Mouse (Mus musculus): Measurements from ENCODE around the gene Rfxap. TPM values are rescaled to one million over a fixed set of nuclear protein-coding genes. Genes with fewer than 3 reads are reported as not detected.

Rfxap gene
- polyA plus RNA-seq, 1 experiment: 16.7 TPM

DNA sequence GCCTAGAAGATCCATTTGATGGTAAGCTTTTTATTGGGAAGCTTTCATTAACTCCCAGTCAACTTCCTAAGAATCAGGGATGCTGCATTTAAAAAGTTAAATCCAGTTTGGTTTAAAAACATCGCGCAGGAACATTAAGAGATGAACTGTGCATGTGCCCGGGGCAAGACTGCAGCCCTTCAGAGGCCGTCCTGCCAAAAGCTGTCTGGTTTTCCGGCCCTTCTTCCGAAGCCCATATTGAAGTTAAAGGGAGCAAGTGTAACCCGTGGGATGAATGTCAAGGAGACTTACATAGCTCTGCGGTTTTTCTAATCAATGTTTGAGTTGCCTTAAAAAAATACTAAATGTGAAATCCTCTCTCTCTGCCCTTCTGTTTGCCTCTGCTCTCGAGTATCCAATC lies 48.4 kb downstream of the Rfxap start:
- Histone ChIP-seq H3K27me3 (replicated peaks; ENCODE audit: control insufficient read depth, insufficient read depth, low read length) (no peaks in the 10 kb centered on the region), H3K27ac (ENCODE audit: insufficient read depth, low read depth, low read length) (no peak overlapping the region), H3K36me3 (ENCODE audit: control insufficient read depth, insufficient read depth, low read length) (no peaks in the 10 kb centered on the region), H3K4me1 (ENCODE audit: control insufficient read depth, insufficient read depth, low read length) (no peaks in the 10 kb centered on the region), H3K4me3 (ENCODE audit: insufficient read depth, low read depth, low read length) (no peak overlapping the region)
- no peak for DNase-seq
- TF ChIP-seq POLR2A (IDR thresholded peaks at IDR 0.05; ENCODE audit: low read depth, low read length) (no peak), CTCF (conservative IDR thresholded peaks at IDR 0.05; ENCODE audit: insufficient read depth, insufficient read length, low read depth, low read length) (no peak)
- WGBS: 82% methylated on average over 9 of the region's 9 CpGs

GRCm38 (mm10) chr3:54757446-54757845 lies 50.1 kb downstream of the Rfxap start:
- H3K27me3 ChIP-seq (replicated peaks; ENCODE audit: control insufficient read depth, insufficient read depth, low read length): no peaks in the 10 kb centered on the region
- no peak for DNase-seq
- TF ChIP-seq CTCF (conservative IDR thresholded peaks at IDR 0.05; ENCODE audit: insufficient read depth, insufficient read length, low read depth, low read length): no peak
- TF ChIP-seq POLR2A (IDR thresholded peaks at IDR 0.05; ENCODE audit: low read depth, low read length): no peak
- no peaks in the 10 kb centered on the region for H3K36me3 ChIP-seq (ENCODE audit: control insufficient read depth, insufficient read depth, low read length)
- 90% methylated on average over 8 of the region's 8 CpGs for WGBS
- H3K4me3 ChIP-seq (ENCODE audit: insufficient read depth, low read depth, low read length): no peak overlapping the region
- no peak overlapping the region for H3K27ac ChIP-seq (ENCODE audit: insufficient read depth, low read depth, low read length)
- H3K4me1 ChIP-seq (ENCODE audit: control insufficient read depth, insufficient read depth, low read length): no peaks in the 10 kb centered on the region

GRCm38 (mm10) chr3:54756058-54756457 lies 51.5 kb downstream of the Rfxap start:
- Histone ChIP-seq H3K4me3 (ENCODE audit: insufficient read depth, low read depth, low read length) (peak overlapping the region; percentile 70), H3K36me3 (ENCODE audit: control insufficient read depth, insufficient read depth, low read length) (no peaks in the 10 kb centered on the region), H3K27ac (ENCODE audit: insufficient read depth, low read depth, low read length) (no peak overlapping the region), H3K4me1 (ENCODE audit: control insufficient read depth, insufficient read depth, low read length) (no peaks in the 10 kb centered on the region), H3K27me3 (replicated peaks; ENCODE audit: control insufficient read depth, insufficient read depth, low read length) (no peaks in the 10 kb centered on the region)
- TF ChIP-seq POLR2A (IDR thresholded peaks at IDR 0.05; ENCODE audit: low read depth, low read length) (no peak), CTCF (conservative IDR thresholded peaks at IDR 0.05; ENCODE audit: insufficient read depth, insufficient read length, low read depth, low read length) (no peak)
- 8% methylated on average over 11 of the region's 11 CpGs for WGBS
- peak; percentile 38 for DNase-seq

DNA sequence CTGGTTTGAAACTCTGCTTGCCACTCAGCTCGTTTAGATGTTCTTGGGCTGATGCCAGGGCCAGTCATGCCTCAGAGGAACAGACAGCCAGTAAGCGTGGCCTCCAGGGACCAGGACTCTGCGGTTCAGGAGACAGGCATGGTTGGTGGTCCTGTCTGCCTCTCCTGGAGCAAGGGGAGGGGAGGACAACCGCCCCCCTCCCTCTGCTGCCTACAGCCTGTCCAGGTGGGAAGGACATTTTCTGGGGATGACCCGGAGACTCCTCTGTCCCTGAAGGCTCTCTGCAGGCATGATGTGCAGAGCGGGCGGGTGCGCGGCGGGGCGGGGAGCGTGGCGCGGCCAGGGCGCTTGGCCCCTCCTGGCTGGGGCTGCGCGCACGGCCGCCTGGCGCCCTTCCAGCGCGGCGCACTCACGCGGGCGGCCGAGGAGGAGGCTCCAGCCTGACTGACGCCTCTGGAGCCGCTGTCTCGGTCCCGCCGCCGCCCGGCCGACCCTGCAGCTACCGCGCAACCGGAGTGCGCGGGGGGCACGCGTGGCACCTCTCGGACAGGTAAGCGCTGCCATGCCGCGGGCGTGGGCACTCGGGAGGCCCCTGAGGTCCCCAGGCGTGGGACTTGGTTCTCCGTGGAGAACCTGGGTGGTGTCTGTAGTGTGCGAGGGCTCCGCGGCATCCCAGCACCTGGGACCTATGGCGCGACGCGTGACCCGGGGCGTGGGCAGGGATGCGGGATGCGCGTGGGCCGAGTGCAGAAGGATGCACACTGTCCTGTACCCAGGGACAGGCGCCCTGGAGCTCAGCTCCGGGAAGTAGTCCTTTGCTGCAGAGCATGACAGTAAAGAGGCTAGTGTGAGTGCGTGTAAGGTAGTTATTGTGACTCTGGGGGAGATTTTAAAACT lies 52.2 kb downstream of the Rfxap start, which contains the start of gene Smad9:
TSS of gene Smad9 (plus strand) at position 438 of the 897 bp plus-strand sequence.
- no peak for TF ChIP-seq CTCF (conservative IDR thresholded peaks at IDR 0.05; ENCODE audit: insufficient read depth, insufficient read length, low read depth, low read length)
- TF ChIP-seq POLR2A (IDR thresholded peaks at IDR 0.05; ENCODE audit: low read depth, low read length): no peak
- Histone ChIP-seq H3K36me3 (ENCODE audit: control insufficient read depth, insufficient read depth, low read length) (no peaks in the 10 kb centered on the region), H3K4me3 (ENCODE audit: insufficient read depth, low read depth, low read length) (peak within 1 kb of the TSS; percentile 70), H3K27me3 (replicated peaks; ENCODE audit: control insufficient read depth, insufficient read depth, low read length) (no peaks in the 10 kb centered on the region), H3K4me1 (ENCODE audit: control insufficient read depth, insufficient read depth, low read length) (no peaks in the 10 kb centered on the region), H3K27ac (ENCODE audit: insufficient read depth, low read depth, low read length) (no peak within 1 kb of the TSS)
- peak; percentile 69 for DNase-seq
- 1% methylated on average over 63 of the region's 66 CpGs for WGBS

DNA sequence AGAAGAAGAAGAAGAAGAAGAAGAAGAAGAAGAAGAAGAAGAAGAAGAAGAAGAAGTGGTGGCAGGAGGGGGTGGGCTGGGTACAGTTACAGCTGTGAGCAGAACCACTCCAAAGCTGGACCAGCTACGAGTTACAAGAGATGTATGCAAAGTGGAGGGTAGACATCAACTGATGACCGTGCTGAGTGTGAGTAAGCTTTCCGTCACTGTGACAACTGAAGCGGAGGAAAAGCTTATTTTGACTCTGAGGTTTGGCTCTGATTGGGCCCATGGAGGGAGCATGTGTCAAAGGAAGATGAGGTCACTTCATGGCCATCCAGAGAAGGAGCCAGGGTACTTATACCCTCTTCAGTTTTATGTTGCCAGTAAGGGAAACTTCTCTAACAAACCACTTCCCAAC lies 54.2 kb downstream of the Rfxap start:
- Histone ChIP-seq H3K36me3 (ENCODE audit: control insufficient read depth, insufficient read depth, low read length) (0 out of 2 replicates have a peak, but pooled peaks cover 1% of the 10 kb centered on the region), H3K27ac (ENCODE audit: insufficient read depth, low read depth, low read length) (no peak overlapping the region), H3K4me1 (ENCODE audit: control insufficient read depth, insufficient read depth, low read length) (no peaks in the 10 kb centered on the region), H3K27me3 (replicated peaks; ENCODE audit: control insufficient read depth, insufficient read depth, low read length) (no peaks in the 10 kb centered on the region), H3K4me3 (ENCODE audit: insufficient read depth, low read depth, low read length) (no peak overlapping the region)
- WGBS: 76% methylated on average over 4 of the region's 4 CpGs
- no peak for DNase-seq
- TF ChIP-seq CTCF (conservative IDR thresholded peaks at IDR 0.05; ENCODE audit: insufficient read depth, insufficient read length, low read depth, low read length) (no peak), POLR2A (IDR thresholded peaks at IDR 0.05; ENCODE audit: low read depth, low read length) (no peak)

Other genes with a start within 250 kb of the Rfxap start
- gene Supt20, start 115.0 kb downstream of the Rfxap start, polyA plus RNA-seq (2012; rRNA removed): 32.7 and 36.2 TPM in 2 replicates
- not detected in 2 replicates for gene Gm21958, start 93.4 kb downstream of the Rfxap start, polyA plus RNA-seq (2012; rRNA removed)
- 10.2 and 16.7 TPM in 2 replicates for gene Exosc8, start 72.4 kb downstream of the Rfxap start, polyA plus RNA-seq (2012; rRNA removed)
- gene Alg5, start 72.3 kb downstream of the Rfxap start, polyA plus RNA-seq (2012; rRNA removed): 20.1 and 22.2 TPM in 2 replicates
- gene Smad9, start 52.2 kb downstream of the Rfxap start, polyA plus RNA-seq (2012; rRNA removed): 1.1 and 1.3 TPM in 2 replicates
- not detected in 2 replicates for gene Sertm1, start 108.1 kb upstream of the Rfxap start, polyA plus RNA-seq (2012; rRNA removed)
- gene Ccna1, start 247.7 kb upstream of the Rfxap start, polyA plus RNA-seq (2012; rRNA removed): not detected in 2 replicates

Data from kidney, adult 2 months (tissue).